Mouse (Mus musculus) heart, embryonic 15.5 days (tissue): ENCODE measurements around the gene Fam19a5. TPM values are rescaled to one million over a fixed set of nuclear protein-coding genes. Genes with fewer than 3 reads are reported as not detected.

Source experiments
- ATAC-seq: fragments of 200-750 bp; cut with Nextera tagmentation; replicated peaks from 2 replicates; pipeline ENCODE4 v1.8.0; 2017; ENCODE audit warnings: low read depth, moderate TSS enrichment; ENCODE audit not compliant: insufficient number of reproducible peaks, insufficient read depth, low FRiP score
- H3K27ac ChIP-seq: fragments of 300-500 bp; sonication (generic); 2 replicates; pipeline ENCODE4 v1.5.1; 2015; ENCODE audit warnings: mild to moderate bottlenecking, inconsistent platforms
- H3K27me3 ChIP-seq: fragments of 300-500 bp; sonication (generic); 2 replicates; pipeline ENCODE4 v1.6.1; 2015; ENCODE audit warnings: inconsistent platforms
- H3K36me3 ChIP-seq: fragments of 300-500 bp; sonication (generic); 2 replicates; pipeline ENCODE4 v1.6.1; 2015; ENCODE audit warnings: mild to moderate bottlenecking, inconsistent platforms
- H3K4me1 ChIP-seq: fragments of 300-500 bp; sonication (generic); replicated peaks from 2 replicates; pipeline ENCODE4 v1.6.1; 2015; ENCODE audit warnings: inconsistent platforms
- H3K4me2 ChIP-seq: fragments of 300-500 bp; sonication (generic); 2 replicates; pipeline ENCODE4 v1.6.1; 2015; ENCODE audit warnings: inconsistent platforms, mild to moderate bottlenecking, moderate library complexity
- H3K4me3 ChIP-seq: fragments of 300-500 bp; sonication (generic); 2 replicates; pipeline ENCODE4 v1.5.1; 2015; ENCODE audit warnings: mild to moderate bottlenecking, inconsistent platforms
- H3K9ac ChIP-seq: fragments of 300-500 bp; sonication (generic); 2 replicates; pipeline ENCODE4 v1.6.1; 2015; ENCODE audit warnings: mild to moderate bottlenecking, inconsistent platforms
- H3K9me3 ChIP-seq: fragments of 300-500 bp; sonication (generic); replicated peaks from 2 replicates; pipeline ENCODE4 v1.6.1; 2016; ENCODE audit warnings: inconsistent platforms
- WGBS: fragments of 180-500 bp; shearing (Covaris S2); methylation state at CpG from one replicate; pipeline ENCODE4 v1.1.7; 2015; ENCODE audit warnings: mixed read lengths; 5-methylcytosine and 5-hydroxymethylcytosine counted together
- polyA plus RNA-seq: library from polyadenylated mRNA; unstranded; fragments of >200 nt; fragmentation: Nextera tagmentation; extraction: Ambion mirVana; gene quantifications from 2 replicates; pipeline ENCODE4 v1.2.1, GENCODE M21; 2015

Fam19a5 gene
- polyA plus RNA-seq, result 0.53 and 0.91 TPM in 2 replicates

- no peak within 1 kb of the TSS for H3K27ac ChIP-seq
- WGBS, result 2% methylated on average over 36 of the region's 67 CpGs
- peaks cover 89% of the 10 kb centered on the region for H3K27me3 ChIP-seq
- no peaks in the 10 kb centered on the region for H3K9me3 ChIP-seq
- no peak; the same call in 1 of the 2 replicates for ATAC-seq
- peak within 1 kb of the TSS; percentile 50 for H3K4me3 ChIP-seq
- no peaks in the 10 kb centered on the region for H3K36me3 ChIP-seq
- H3K4me2 ChIP-seq, result peak within 1 kb of the TSS; percentile 86
- H3K9ac ChIP-seq, result 0 out of 2 replicates have a peak within 1 kb of the TSS, but pooled peaks have one; percentile 7
- H3K4me1 ChIP-seq, result peaks cover 13% of the 10 kb centered on the region
Measured at GRCm38 (mm10) chr15:87543599-87544338, at the start of gene Fam19a5. TSS of gene Fam19a5 (plus strand) at chr15:87544299.

DNA sequence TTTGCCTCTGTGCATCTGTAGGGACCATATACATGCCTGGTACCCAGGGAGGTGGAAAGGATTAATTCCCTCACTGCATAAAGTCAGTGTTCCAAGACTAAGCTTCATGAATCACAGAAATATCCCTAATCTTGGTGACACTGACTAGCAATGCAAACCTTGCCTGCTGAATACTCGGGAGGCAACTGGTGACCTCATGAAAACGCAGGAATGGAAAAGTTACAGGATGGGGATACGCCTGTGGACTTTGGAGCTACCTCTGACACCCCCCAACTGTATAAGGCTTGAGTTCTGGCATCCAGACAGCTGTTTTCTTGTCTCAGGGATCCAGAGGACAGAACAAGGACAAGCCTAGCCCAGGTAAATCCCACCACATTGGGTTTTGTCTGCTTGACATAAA, 42.4 kb upstream of the Fam19a5 start:
- Histone ChIP-seq H3K27me3 (no peaks in the 10 kb centered on the region), H3K9ac (no peak overlapping the region), H3K36me3 (no peaks in the 10 kb centered on the region), H3K4me2 (no peak overlapping the region), H3K9me3 (no peaks in the 10 kb centered on the region), H3K4me3 (no peak overlapping the region), H3K4me1 (no peaks in the 10 kb centered on the region), H3K27ac (no peak overlapping the region)
- no peak for ATAC-seq
- WGBS, result 61% methylated on average over 3 of the region's 3 CpGs

DNA sequence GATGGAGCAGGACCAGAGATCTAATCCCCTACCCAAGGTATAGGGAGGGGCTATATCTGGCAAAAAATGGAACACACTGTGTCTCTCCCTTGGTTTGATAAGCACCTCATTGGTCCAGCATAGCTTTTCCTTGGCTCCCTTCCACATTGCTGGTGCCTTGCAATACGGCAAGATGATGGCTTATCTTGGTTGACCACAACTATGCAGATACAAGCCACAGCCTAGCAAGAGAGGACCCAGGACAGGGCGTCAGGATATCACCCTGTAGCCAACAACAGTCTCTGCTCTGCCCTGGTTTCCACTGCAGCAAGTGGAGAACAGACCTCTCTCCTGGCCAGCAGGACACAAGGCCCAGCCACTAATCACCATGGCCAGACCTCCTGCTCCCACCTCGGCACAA, 36.8 kb upstream of the Fam19a5 start:
- no peak for ATAC-seq
- no peak overlapping the region for H3K4me2 ChIP-seq
- no peaks in the 10 kb centered on the region for H3K36me3 ChIP-seq
- no peak overlapping the region for H3K4me3 ChIP-seq
- WGBS, result 46% methylated on average over 3 of the region's 3 CpGs
- H3K9me3 ChIP-seq, result no peaks in the 10 kb centered on the region
- no peaks in the 10 kb centered on the region for H3K4me1 ChIP-seq
- no peak overlapping the region for H3K27ac ChIP-seq
- H3K27me3 ChIP-seq, result no peaks in the 10 kb centered on the region
- no peak overlapping the region for H3K9ac ChIP-seq

DNA sequence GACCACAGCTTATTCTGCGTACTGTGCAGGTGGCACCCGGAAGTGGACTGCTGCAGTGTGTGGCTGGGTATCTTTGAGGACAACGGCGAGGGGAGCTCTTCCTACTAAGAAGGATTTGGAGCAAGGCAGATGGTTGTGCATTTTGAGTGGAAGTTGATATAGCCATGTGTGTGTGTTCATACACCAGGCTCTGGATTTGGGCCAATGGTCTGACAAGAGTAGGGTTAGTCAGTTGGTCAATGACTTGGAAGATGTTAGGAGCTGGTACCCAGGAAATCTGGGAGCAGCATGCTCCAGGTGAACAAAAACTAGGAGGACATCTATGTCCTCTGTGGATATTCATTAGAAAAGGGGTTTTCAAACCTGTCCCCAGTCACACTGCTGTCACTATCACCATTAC, 33.2 kb upstream of the Fam19a5 start:
- no peak for ATAC-seq
- Histone ChIP-seq H3K4me1 (no peaks in the 10 kb centered on the region), H3K4me2 (no peak overlapping the region), H3K4me3 (no peak overlapping the region), H3K9ac (no peak overlapping the region), H3K27me3 (no peaks in the 10 kb centered on the region), H3K9me3 (no peaks in the 10 kb centered on the region), H3K36me3 (no peaks in the 10 kb centered on the region), H3K27ac (no peak overlapping the region)
- 86% methylated on average over 4 of the region's 4 CpGs for WGBS

DNA sequence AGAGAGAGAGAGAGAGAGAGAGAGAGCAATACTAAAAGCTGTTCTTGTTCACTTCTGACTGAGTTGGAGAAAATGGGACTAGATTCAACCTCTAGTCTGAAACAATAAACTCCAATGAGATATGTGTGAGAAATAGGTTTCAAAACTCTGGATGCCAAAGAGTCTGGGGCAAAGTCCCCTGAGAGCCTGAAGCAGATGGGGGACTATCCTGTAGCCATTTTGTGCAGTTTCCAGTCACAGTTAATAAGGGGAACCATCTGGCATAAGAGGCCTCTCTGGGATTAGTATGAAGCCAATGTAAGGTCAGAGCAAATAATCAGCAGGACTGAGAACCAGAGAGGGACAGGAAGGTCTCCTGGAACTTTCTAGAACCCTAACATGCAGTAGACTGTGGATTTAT, 25.9 kb upstream of the Fam19a5 start:
- no peak overlapping the region for H3K4me2 ChIP-seq
- no peak overlapping the region for H3K27ac ChIP-seq
- no peaks in the 10 kb centered on the region for H3K27me3 ChIP-seq
- no peak overlapping the region for H3K4me3 ChIP-seq
- no peak overlapping the region for H3K9ac ChIP-seq
- no peaks in the 10 kb centered on the region for H3K4me1 ChIP-seq
- no peak for ATAC-seq
- no peaks in the 10 kb centered on the region for H3K36me3 ChIP-seq
- H3K9me3 ChIP-seq, result no peaks in the 10 kb centered on the region; the same call in 1 of the 2 replicates

DNA sequence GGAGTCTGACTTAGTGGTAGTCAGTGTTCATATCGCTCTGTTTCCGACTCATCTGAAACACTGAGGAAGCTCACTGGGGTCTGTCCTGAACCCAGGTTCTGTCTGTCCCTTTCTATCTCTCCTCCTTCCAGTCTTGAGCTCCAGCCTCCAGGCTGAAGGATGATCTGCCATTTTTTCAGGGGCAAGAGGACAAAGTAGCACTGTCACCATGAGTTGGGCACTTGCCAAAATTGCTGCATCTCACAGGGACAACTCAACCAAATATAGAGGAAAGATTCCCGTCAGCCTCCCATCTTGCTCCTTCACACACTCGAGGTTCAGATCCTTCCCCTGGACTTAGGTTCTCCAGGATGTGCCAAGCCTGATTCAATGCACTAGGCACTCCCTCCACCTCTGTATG, 14.8 kb upstream of the Fam19a5 start:
- H3K36me3 ChIP-seq, result no peaks in the 10 kb centered on the region
- no peak overlapping the region for H3K27ac ChIP-seq
- no peak for ATAC-seq
- H3K4me3 ChIP-seq, result no peak overlapping the region
- no peak overlapping the region for H3K9ac ChIP-seq
- no peaks in the 10 kb centered on the region for H3K4me1 ChIP-seq
- no peaks in the 10 kb centered on the region for H3K27me3 ChIP-seq
- no peak overlapping the region for H3K4me2 ChIP-seq
- WGBS, result 80% methylated on average over 4 of the region's 4 CpGs
- no peaks in the 10 kb centered on the region for H3K9me3 ChIP-seq

DNA sequence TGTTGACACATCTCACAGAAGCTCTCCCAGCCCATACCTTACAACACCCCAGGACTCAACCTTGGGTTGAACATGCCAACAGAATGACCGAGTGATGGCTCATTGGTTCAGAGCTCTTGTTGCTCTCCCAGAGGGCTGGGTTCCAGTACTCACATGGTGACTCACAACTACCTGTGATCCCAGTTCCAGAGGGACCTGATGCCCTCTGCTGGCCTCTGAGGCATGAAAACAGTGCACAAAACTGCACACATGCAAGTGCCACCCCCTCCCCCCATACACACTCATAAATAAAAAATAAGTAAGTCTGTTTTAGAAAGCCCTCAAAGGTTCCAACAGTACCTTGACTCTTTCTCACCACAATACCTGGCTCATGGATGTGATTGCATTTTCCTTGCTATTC, 2.4 kb upstream of the Fam19a5 start:
- no peaks in the 10 kb centered on the region for H3K9me3 ChIP-seq
- 46% methylated on average over 1 of the region's 1 CpGs for WGBS

DNA sequence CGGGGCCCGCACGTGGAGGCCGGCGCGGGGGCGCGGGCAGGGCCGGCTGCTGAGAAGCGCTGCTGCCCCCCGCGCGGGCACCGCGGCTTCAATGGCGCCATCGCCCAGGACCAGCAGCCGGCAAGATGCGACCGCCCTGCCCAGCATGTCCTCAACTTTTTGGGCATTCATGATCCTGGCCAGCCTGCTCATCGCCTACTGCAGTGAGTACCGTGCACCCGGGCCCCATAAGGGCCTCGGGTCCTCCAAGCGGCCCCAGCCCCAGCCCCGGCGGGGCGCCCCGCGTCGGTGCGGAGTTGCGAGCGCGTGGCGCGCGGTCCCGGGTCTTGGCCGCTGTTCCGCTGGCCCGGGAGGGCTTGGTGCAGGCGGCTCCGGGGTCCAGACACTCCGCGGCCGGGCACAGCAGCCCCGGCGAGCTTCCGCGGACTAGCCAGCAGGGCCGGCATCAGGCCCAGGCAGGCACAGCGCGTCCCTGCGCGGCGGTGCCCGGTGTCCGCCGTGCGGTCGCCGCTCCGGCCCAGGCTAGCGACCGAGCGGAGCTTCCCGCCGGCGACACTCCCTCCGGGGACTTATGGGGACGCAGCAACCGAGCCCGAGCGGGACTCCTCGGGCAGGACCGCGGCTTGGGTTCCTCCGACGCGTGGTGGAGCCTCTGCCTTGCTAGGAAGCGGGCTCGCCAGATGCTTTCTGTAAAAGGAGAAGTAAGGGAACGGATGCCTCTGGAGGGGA, 466 bp downstream of the Fam19a5 start:
- ATAC-seq, result peak; percentile 57; the same call in 1 of the 2 replicates
- Histone ChIP-seq H3K36me3 (no peaks in the 10 kb centered on the region), H3K27me3 (peaks cover 95% of the 10 kb centered on the region), H3K9ac (0 out of 2 replicates have a peak overlapping the region, but pooled peaks have one; percentile 7), H3K27ac (no peak overlapping the region), H3K4me3 (peak overlapping the region; percentile 50), H3K4me1 (peaks cover 13% of the 10 kb centered on the region), H3K4me2 (peak overlapping the region; percentile 86), H3K9me3 (no peaks in the 10 kb centered on the region)
- WGBS, result under 1% methylated on average over 81 of the region's 84 CpGs

More for the DNA sequence above, 2.4 kb upstream of the Fam19a5 start:
- H3K27me3 ChIP-seq, result peaks cover 68% of the 10 kb centered on the region
- H3K4me1 ChIP-seq, result peaks cover 13% of the 10 kb centered on the region
- H3K36me3 ChIP-seq, result no peaks in the 10 kb centered on the region
- no peak overlapping the region for H3K9ac ChIP-seq
- H3K4me2 ChIP-seq, result no peak overlapping the region
- no peak for ATAC-seq
- no peak overlapping the region for H3K4me3 ChIP-seq
- H3K27ac ChIP-seq, result no peak overlapping the region

- H3K4me3 ChIP-seq, result peak overlapping the region; percentile 50
- H3K27me3 ChIP-seq, result peaks cover 93% of the 10 kb centered on the region
- 12% methylated on average over 18 of the region's 18 CpGs for WGBS
- ATAC-seq, result peak; percentile 45; the same call in 1 of the 2 replicates
- peaks cover 13% of the 10 kb centered on the region for H3K4me1 ChIP-seq
- H3K36me3 ChIP-seq, result no peaks in the 10 kb centered on the region
- no peak overlapping the region for H3K27ac ChIP-seq
- H3K9ac ChIP-seq, result 0 out of 2 replicates have a peak overlapping the region, but pooled peaks have one; percentile 7
- H3K9me3 ChIP-seq, result no peaks in the 10 kb centered on the region
- peak overlapping the region; percentile 86 for H3K4me2 ChIP-seq
Measured at GRCm38 (mm10) chr15:87545130-87545642, 1.1 kb downstream of the Fam19a5 start.

GRCm38 (mm10) chr15:87545731-87546360, 1.7 kb downstream of the Fam19a5 start:
- no peak overlapping the region for H3K27ac ChIP-seq
- H3K9ac ChIP-seq, result no peak overlapping the region
- H3K4me1 ChIP-seq, result peaks cover 13% of the 10 kb centered on the region
- no peaks in the 10 kb centered on the region for H3K36me3 ChIP-seq
- no peak; the same call in 1 of the 2 replicates for ATAC-seq
- H3K4me3 ChIP-seq, result no peak overlapping the region
- H3K27me3 ChIP-seq, result peaks cover 93% of the 10 kb centered on the region
- H3K9me3 ChIP-seq, result no peaks in the 10 kb centered on the region
- no peak overlapping the region for H3K4me2 ChIP-seq
- WGBS, result 23% methylated on average over 8 of the region's 8 CpGs

DNA sequence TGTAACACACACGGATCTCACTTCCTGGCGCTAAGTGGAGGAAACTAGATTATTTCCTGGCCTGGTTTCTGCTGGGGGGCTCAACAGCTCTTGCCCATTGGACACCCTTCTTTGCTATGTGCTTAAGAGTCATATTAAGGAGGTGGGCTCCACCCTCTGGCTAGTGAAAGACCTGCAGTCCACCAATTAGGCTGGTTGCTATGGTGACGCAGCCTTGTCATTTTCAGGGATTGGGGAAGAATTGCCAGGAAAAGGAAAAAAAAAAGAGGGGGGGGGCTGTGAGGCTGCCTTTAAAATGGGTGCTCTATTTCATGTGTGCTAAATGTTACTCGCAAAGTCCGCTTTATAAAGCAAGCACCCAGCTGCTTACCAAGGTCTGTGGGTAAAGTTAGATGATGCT, 2.9 kb downstream of the Fam19a5 start:
- Histone ChIP-seq H3K9me3 (no peaks in the 10 kb centered on the region), H3K4me1 (peaks cover 13% of the 10 kb centered on the region), H3K9ac (no peak overlapping the region), H3K36me3 (no peaks in the 10 kb centered on the region), H3K4me2 (no peak overlapping the region), H3K27ac (no peak overlapping the region), H3K4me3 (no peak overlapping the region), H3K27me3 (peaks cover 95% of the 10 kb centered on the region)
- WGBS, result 58% methylated on average over 5 of the region's 5 CpGs
- ATAC-seq, result no peak
